Mouse (Mus musculus) left cerebral cortex, adult 18-20 months (tissue): ENCODE data around the gene Vmn1r24. TPM values are rescaled to one million over a fixed set of nuclear protein-coding genes. Genes with fewer than 3 reads are reported as not detected.
"Not testable (repeated sequence)": the region's sequence is repeated elsewhere in the genome, so short reads cannot be mapped to it uniquely, and the experiment has no call there.

ENCODE experiments used
- DNase-seq, 2 experiments: peaks; one replicate each; pipeline ENCODE4 v3.0.0; 2021 to 2022; ENCODE audit warnings: low spot score in 2 of 2, mixed read lengths in 1 of 2
- long read RNA-seq, 2 experiments: library from polyadenylated mRNA; stranded (forward); transcript quantifications; one replicate each; pipeline ENCODE4 v2.0.0; 2021
- total RNA-seq, 2 experiments: library from RNA; stranded (reverse); gene quantifications; 2 replicates each; pipeline ENCODE4 v1.2.3; 2021

The Vmn1r24 gene
- total RNA-seq, result not detected
- long read RNA-seq, experiment 1, result 0 reads
- long read RNA-seq, experiment 2, result 0 reads

DNA sequence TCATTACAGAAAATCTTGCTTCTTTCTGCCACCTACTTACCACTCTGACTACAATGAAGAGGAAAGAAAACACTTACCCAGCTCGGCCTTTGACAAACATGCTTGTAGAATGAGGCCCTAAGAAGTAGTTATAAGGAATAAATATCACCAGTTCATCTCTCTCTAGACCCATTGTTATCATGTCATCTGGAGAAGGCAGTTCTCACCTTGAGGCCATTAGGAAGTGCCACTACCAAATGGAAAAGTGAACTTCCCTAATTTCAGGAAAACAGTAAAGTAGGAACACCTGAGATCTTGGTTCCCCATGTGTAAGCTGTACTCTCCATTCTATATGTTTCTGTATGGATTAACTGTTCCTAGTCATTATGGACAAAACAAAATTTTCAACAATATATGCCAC lies at the start of gene Vmn1r24:
TSS of gene Vmn1r24 (minus strand) at position 101 of the 400 bp plus-strand sequence.
- not testable (repeated sequence) for DNase-seq

DNA sequence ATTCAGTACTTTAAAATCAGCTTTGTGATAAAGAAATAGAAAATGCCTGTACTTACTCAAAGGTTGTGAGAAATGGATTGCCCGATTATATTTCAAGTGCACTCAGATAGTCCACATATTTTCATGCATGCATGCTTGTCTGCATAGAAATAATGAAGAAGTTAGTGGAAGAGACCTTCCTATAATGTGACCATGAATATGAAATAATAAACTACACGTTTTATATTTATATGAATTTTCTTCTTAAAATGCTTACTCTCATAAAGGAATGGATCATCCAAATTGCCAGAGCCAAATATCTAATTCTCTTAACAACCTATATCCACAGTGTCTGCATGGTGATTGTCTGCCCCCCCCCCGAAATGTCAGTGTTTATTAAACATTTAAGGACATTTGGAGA lies 19.4 kb upstream of the Vmn1r24 start, which contains the start of gene Vmn1r25:
TSS of gene Vmn1r25 (minus strand) at position 101 of the 400 bp plus-strand sequence.
- no peak for DNase-seq

DNA sequence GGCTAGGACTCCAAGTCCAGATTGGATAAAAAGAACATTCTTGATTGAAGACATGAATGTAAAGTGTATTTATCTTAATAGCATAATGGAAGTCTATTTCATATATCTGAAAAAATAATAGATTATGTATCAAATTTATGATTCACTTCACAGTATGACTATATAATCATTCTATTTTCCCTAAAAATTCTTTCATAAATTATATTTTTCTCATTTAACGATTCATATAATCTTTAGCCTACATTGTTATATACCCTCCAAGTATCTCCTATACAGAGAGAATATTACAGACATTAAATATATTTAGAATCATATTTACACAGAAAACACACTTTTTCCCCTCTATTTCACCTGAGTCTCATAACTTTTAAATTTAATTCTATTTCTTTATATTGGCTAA lies 34.6 kb downstream of the Vmn1r24 start, which contains the start of gene Vmn1r23:
TSS of gene Vmn1r23 (minus strand) at position 101 of the 400 bp plus-strand sequence.
- no peak for DNase-seq

DNA sequence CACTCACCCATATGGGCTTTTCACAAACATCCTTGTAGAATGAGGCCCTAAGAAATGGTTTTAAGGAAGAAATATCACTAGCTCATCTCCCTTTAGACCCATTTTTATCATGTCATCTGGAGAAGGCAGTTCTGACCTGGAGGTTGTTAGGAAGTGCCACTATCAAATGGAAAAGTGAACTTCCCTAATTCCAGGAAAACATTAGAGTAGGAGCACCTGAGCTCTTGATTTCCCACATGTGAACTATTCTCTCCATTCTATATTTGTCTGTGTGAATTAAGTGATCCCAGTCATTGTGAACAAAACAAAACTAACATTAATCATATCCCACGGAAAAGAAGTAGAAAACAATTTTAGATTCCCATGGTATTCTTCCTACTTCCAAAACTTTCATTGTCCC lies 53.4 kb downstream of the Vmn1r24 start, which contains the start of gene Vmn1r22:
TSS of gene Vmn1r22 (minus strand) at position 101 of the 400 bp plus-strand sequence.
- no peak for DNase-seq

Other genes with a start within 250 kb of the Vmn1r24 start
- 100 to 1,000 TPM; 127 to 129 TPM for gene Vopp1, start 136.3 kb downstream of the Vmn1r24 start, total RNA-seq
- not detected for gene Vmn1r21, start 111.2 kb downstream of the Vmn1r24 start, total RNA-seq
- not detected for gene Vmn1r22, start 53.5 kb downstream of the Vmn1r24 start, total RNA-seq
- gene Vmn1r23, start 34.7 kb downstream of the Vmn1r24 start, total RNA-seq, result not detected
- gene Vmn1r25, start 19.3 kb upstream of the Vmn1r24 start, total RNA-seq, result not detected
- not detected for gene Vmn1r26, start 53.7 kb upstream of the Vmn1r24 start, total RNA-seq